Mouse (Mus musculus) neutrophil, adult 5-6 weeks (primary cell): ENCODE results near the gene Sox1. TPM values are rescaled to one million over a fixed set of nuclear protein-coding genes. Genes with fewer than 3 reads are reported as not detected.

ENCODE experiments used
- ATAC-seq: fragments of 151-379, 151-347 bp; 2 replicates; pipeline ENCODE4 v1.8.0; 2017; ENCODE audit warnings: mild to moderate bottlenecking, moderate TSS enrichment; ENCODE audit not compliant: insufficient number of reproducible peaks, poor library complexity, low FRiP score, severe bottlenecking; ENCODE audit errors: extremely low read depth
- total RNA-seq: library from RNA; stranded (forward); fragments of 200-1000 nt; gene quantifications from 2 replicates; pipeline ENCODE4 v1.2.3, GENCODE M21; 2017

The Sox1 gene
- total RNA-seq, 1 experiment from 2014 or later: not detected

GRCm38 (mm10) chr8:12445258-12445657 lies 50.2 kb downstream of the Sox1 start:
- ATAC-seq: no peak

GRCm38 (mm10) chr8:12445926-12446680 lies 51.0 kb downstream of the Sox1 start:
- ATAC-seq: no peak

Other genes with a start within 250 kb of the Sox1 start
- gene A230072I06Rik, start 116.5 kb upstream of the Sox1 start, total RNA-seq: 0.23 TPM in 1 of 2 replicates, not detected in the other
- gene Spaca7, start 177.7 kb downstream of the Sox1 start, total RNA-seq: not detected in 2 replicates